Mouse (Mus musculus): Measurements from ENCODE around the gene Cyp2w1. TPM values are rescaled to one million over a fixed set of nuclear protein-coding genes. Genes with fewer than 3 reads are reported as not detected.

Cyp2w1 gene
- polyA plus RNA-seq, 1 experiment from 2014 or later = not detected

GRCm38 (mm10) chr5:139373126-139373525, 20.7 kb downstream of the Cyp2w1 start:
- H3K9me3 ChIP-seq (ENCODE audit: control insufficient read depth, low read length) = no peaks in the 10 kb centered on the region
- H3K4me1 ChIP-seq (ENCODE audit: control insufficient read depth, insufficient read depth, low read length) = peaks cover 15% of the 10 kb centered on the region
- ATAC-seq (ENCODE audit: low FRiP score, low TSS enrichment) = no peak
- no peak overlapping the region for H3K4me2 ChIP-seq (ENCODE audit: low read length)
- H3K27ac ChIP-seq (replicated peaks; ENCODE audit: low read depth, low read length) = no peak overlapping the region
- 79% methylated on average over 3 of the region's 3 CpGs for WGBS
- H3K27me3 ChIP-seq (ENCODE audit: control insufficient read depth, insufficient read depth, low read length) = no peaks in the 10 kb centered on the region
- no peaks in the 10 kb centered on the region for H3K36me3 ChIP-seq (ENCODE audit: control insufficient read depth, insufficient read depth, low read length)
- DNase-seq = no peak
- no peak overlapping the region for H3K9ac ChIP-seq (replicated peaks; ENCODE audit: low read length)
- H3K4me3 ChIP-seq (replicated peaks; ENCODE audit: low read depth, low read length) = no peak overlapping the region

- DNase-seq (no peak), ATAC-seq (ENCODE audit: low FRiP score, low TSS enrichment) (no peak)
- no peak overlapping the region for H3K4me2 ChIP-seq (ENCODE audit: low read length)
- no peaks in the 10 kb centered on the region for H3K27me3 ChIP-seq (ENCODE audit: control insufficient read depth, insufficient read depth, low read length)
- no peak overlapping the region for H3K27ac ChIP-seq (replicated peaks; ENCODE audit: low read depth, low read length)
- WGBS = 82% methylated on average over 6 of the region's 6 CpGs
- no peaks in the 10 kb centered on the region for H3K36me3 ChIP-seq (ENCODE audit: control insufficient read depth, insufficient read depth, low read length)
- peaks cover 15% of the 10 kb centered on the region for H3K4me1 ChIP-seq (ENCODE audit: control insufficient read depth, insufficient read depth, low read length)
- H3K9ac ChIP-seq (replicated peaks; ENCODE audit: low read length) = no peak overlapping the region
- no peaks in the 10 kb centered on the region for H3K9me3 ChIP-seq (ENCODE audit: control insufficient read depth, low read length)
- no peak overlapping the region for H3K4me3 ChIP-seq (replicated peaks; ENCODE audit: low read depth, low read length)
These were observed 21.6 kb downstream of the Cyp2w1 start for GRCm38 (mm10) chr5:139373889-139374444.

- no peak for ATAC-seq (ENCODE audit: low FRiP score, low TSS enrichment)
- H3K4me1 ChIP-seq (ENCODE audit: control insufficient read depth, insufficient read depth, low read length) = peaks cover 15% of the 10 kb centered on the region
- no peak overlapping the region for H3K4me2 ChIP-seq (ENCODE audit: low read length)
- no peak for DNase-seq
- H3K27ac ChIP-seq (replicated peaks; ENCODE audit: low read depth, low read length) = no peak overlapping the region
- H3K9me3 ChIP-seq (ENCODE audit: control insufficient read depth, low read length) = no peaks in the 10 kb centered on the region
- H3K27me3 ChIP-seq (ENCODE audit: control insufficient read depth, insufficient read depth, low read length) = no peaks in the 10 kb centered on the region
- no peak overlapping the region for H3K9ac ChIP-seq (replicated peaks; ENCODE audit: low read length)
- H3K4me3 ChIP-seq (replicated peaks; ENCODE audit: low read depth, low read length) = no peak overlapping the region
- H3K36me3 ChIP-seq (ENCODE audit: control insufficient read depth, insufficient read depth, low read length) = no peaks in the 10 kb centered on the region
- 82% methylated on average over 2 of the region's 2 CpGs for WGBS
These were observed 22.4 kb downstream of the Cyp2w1 start for GRCm38 (mm10) chr5:139374841-139375240.

- Histone ChIP-seq H3K27me3 (ENCODE audit: control insufficient read depth, insufficient read depth, low read length) (no peaks in the 10 kb centered on the region), H3K4me2 (ENCODE audit: low read length) (no peak within 1 kb of the TSS), H3K36me3 (ENCODE audit: control insufficient read depth, insufficient read depth, low read length) (no peaks in the 10 kb centered on the region), H3K9me3 (ENCODE audit: control insufficient read depth, low read length) (no peaks in the 10 kb centered on the region), H3K9ac (replicated peaks; ENCODE audit: low read length) (no peak within 1 kb of the TSS; the same call in 1 of the 2 replicates), H3K4me1 (ENCODE audit: control insufficient read depth, insufficient read depth, low read length) (peaks cover 4% of the 10 kb centered on the region), H3K4me3 (replicated peaks; ENCODE audit: low read depth, low read length) (no peak within 1 kb of the TSS), H3K27ac (replicated peaks; ENCODE audit: low read depth, low read length) (no peak within 1 kb of the TSS)
- DNase-seq = no peak
- ATAC-seq (ENCODE audit: low FRiP score, low TSS enrichment) = no peak
- 87% methylated on average over 18 of the region's 18 CpGs for WGBS
These were observed 25.3 kb downstream of the Cyp2w1 start, which contains the start of gene Gpr146 for GRCm38 (mm10) chr5:139377468-139378270. Gene Gpr146 (plus strand): TSS chr5:139377697.

- Histone ChIP-seq H3K27ac (replicated peaks; ENCODE audit: low read depth, low read length) (no peak overlapping the region), H3K4me2 (ENCODE audit: low read length) (no peak overlapping the region), H3K4me3 (replicated peaks; ENCODE audit: low read depth, low read length) (no peak overlapping the region), H3K9me3 (ENCODE audit: control insufficient read depth, low read length) (no peaks in the 10 kb centered on the region), H3K27me3 (ENCODE audit: control insufficient read depth, insufficient read depth, low read length) (no peaks in the 10 kb centered on the region), H3K36me3 (ENCODE audit: control insufficient read depth, insufficient read depth, low read length) (no peaks in the 10 kb centered on the region), H3K9ac (replicated peaks; ENCODE audit: low read length) (no peak overlapping the region), H3K4me1 (ENCODE audit: control insufficient read depth, insufficient read depth, low read length) (0 out of 2 replicates have a peak, but pooled peaks cover 2% of the 10 kb centered on the region)
- 93% methylated on average over 7 of the region's 7 CpGs for WGBS
- ATAC-seq (ENCODE audit: low FRiP score, low TSS enrichment) = no peak
- no peak for DNase-seq
These were observed 25.8 kb downstream of the Cyp2w1 start for GRCm38 (mm10) chr5:139378271-139378556.

GRCm38 (mm10) chr5:139378986-139379629, 26.7 kb downstream of the Cyp2w1 start:
- Histone ChIP-seq H3K4me2 (ENCODE audit: low read length) (no peak overlapping the region), H3K27me3 (ENCODE audit: control insufficient read depth, insufficient read depth, low read length) (no peaks in the 10 kb centered on the region)

GRCm38 (mm10) chr5:139379771-139380384, 27.5 kb downstream of the Cyp2w1 start:
- Histone ChIP-seq H3K4me2 (ENCODE audit: low read length) (peak overlapping the region; percentile 89), H3K4me3 (replicated peaks; ENCODE audit: low read depth, low read length) (peak overlapping the region; percentile 62), H3K4me1 (ENCODE audit: control insufficient read depth, insufficient read depth, low read length) (0 out of 2 replicates have a peak, but pooled peaks cover 2% of the 10 kb centered on the region), H3K36me3 (ENCODE audit: control insufficient read depth, insufficient read depth, low read length) (no peaks in the 10 kb centered on the region), H3K27ac (replicated peaks; ENCODE audit: low read depth, low read length) (peak overlapping the region; percentile 20; the same call in 1 of the 2 replicates), H3K9me3 (ENCODE audit: control insufficient read depth, low read length) (no peaks in the 10 kb centered on the region), H3K27me3 (ENCODE audit: control insufficient read depth, insufficient read depth, low read length) (no peaks in the 10 kb centered on the region), H3K9ac (replicated peaks; ENCODE audit: low read length) (peak overlapping the region; percentile 66)
- DNase-seq = no peak
- WGBS = 23% methylated on average over 8 of the region's 8 CpGs
- no peak for ATAC-seq (ENCODE audit: low FRiP score, low TSS enrichment)

More at GRCm38 (mm10) chr5:139378986-139379629, 26.7 kb downstream of the Cyp2w1 start:
- Histone ChIP-seq H3K9me3 (ENCODE audit: control insufficient read depth, low read length) (no peaks in the 10 kb centered on the region), H3K4me3 (replicated peaks; ENCODE audit: low read depth, low read length) (no peak overlapping the region), H3K9ac (replicated peaks; ENCODE audit: low read length) (no peak overlapping the region), H3K36me3 (ENCODE audit: control insufficient read depth, insufficient read depth, low read length) (no peaks in the 10 kb centered on the region), H3K27ac (replicated peaks; ENCODE audit: low read depth, low read length) (no peak overlapping the region; the same call in 1 of the 2 replicates), H3K4me1 (ENCODE audit: control insufficient read depth, insufficient read depth, low read length) (0 out of 2 replicates have a peak, but pooled peaks cover 2% of the 10 kb centered on the region)
- DNase-seq (peak; percentile 39), ATAC-seq (ENCODE audit: low FRiP score, low TSS enrichment) (no peak)
- 53% methylated on average over 21 of the region's 21 CpGs for WGBS

GRCm38 (mm10) chr5:139380385-139381248, 28.2 kb downstream of the Cyp2w1 start:
- Histone ChIP-seq H3K4me1 (ENCODE audit: control insufficient read depth, insufficient read depth, low read length) (0 out of 2 replicates have a peak, but pooled peaks cover 2% of the 10 kb centered on the region), H3K9ac (replicated peaks; ENCODE audit: low read length) (peak overlapping the region; percentile 66), H3K9me3 (ENCODE audit: control insufficient read depth, low read length) (no peaks in the 10 kb centered on the region), H3K4me2 (ENCODE audit: low read length) (peak overlapping the region; percentile 89), H3K4me3 (replicated peaks; ENCODE audit: low read depth, low read length) (peak overlapping the region; percentile 62), H3K27ac (replicated peaks; ENCODE audit: low read depth, low read length) (peak overlapping the region; percentile 20; the same call in 1 of the 2 replicates), H3K36me3 (ENCODE audit: control insufficient read depth, insufficient read depth, low read length) (no peaks in the 10 kb centered on the region), H3K27me3 (ENCODE audit: control insufficient read depth, insufficient read depth, low read length) (no peaks in the 10 kb centered on the region)
- WGBS = 1% methylated on average over 73 of the region's 73 CpGs
- DNase-seq = peak; percentile 88
- ATAC-seq (ENCODE audit: low FRiP score, low TSS enrichment) = peak; percentile 83

Measured in midbrain, embryonic 14.5 days (tissue).